In genomic region chr7:70350781-70351551, GRCm38 (mm10) we compare ENCODE assay signal across 9 mouse cellular contexts. TPM values are rescaled to one million over a fixed set of nuclear protein-coding genes. Genes with fewer than 3 reads are reported as not detected.
DNase-seq lines count a peak whose midpoint lies in the region; ATAC-seq and TF ChIP-seq lines count a peak whose summit lies in the region.
"Had no signal": no experiment of that assay in that cellular context is flagged by ENCODE, and none has a peak within 500 bp of the region (broad histone marks: within the 10 kb centered on the region; RNA-seq: fewer than 3 reads in every experiment).

No protein-coding gene starts in this region.

- no peaks in the 10 kb centered on the region for H3K4me1 ChIP-seq in erythroblast, embryonic 14.5 days (ENCODE audit: control insufficient read depth)
- peaks cover 36% of the 10 kb centered on the region for H3K4me1 ChIP-seq in heart, embryonic 12.5 days (replicated peaks)
- peaks cover 51% of the 10 kb centered on the region for H3K4me1 ChIP-seq in kidney, embryonic 16.5 days (ENCODE audit: insufficient read depth, low read length)
- peaks cover 7% of the 10 kb centered on the region; the same call in 1 of the 2 replicates for H3K4me1 ChIP-seq in stomach, postnatal 0 days (replicated peaks; ENCODE audit: control insufficient read depth, insufficient read depth)

- TF ChIP-seq CTCF in stomach, postnatal 0 days (IDR thresholded peaks at IDR 0.05; ENCODE audit: low read depth), result no peak

- peak overlapping the region; percentile 99 for H3K4me2 ChIP-seq in heart, embryonic 12.5 days
- peak overlapping the region; percentile 86 for H3K4me2 ChIP-seq in kidney, embryonic 16.5 days (replicated peaks; ENCODE audit: low read depth, low read length)
- H3K4me2 ChIP-seq in stomach, postnatal 0 days (replicated peaks; ENCODE audit: low read depth), result peak overlapping the region; percentile 88

- H3K4me3 ChIP-seq in erythroblast, embryonic 14.5 days (replicated peaks), result peak overlapping the region; percentile 30
- peak overlapping the region; percentile 89 for H3K4me3 ChIP-seq in heart, embryonic 12.5 days
- H3K4me3 ChIP-seq in kidney, embryonic 16.5 days (ENCODE audit: low read length), result peak overlapping the region; percentile 66
- H3K4me3 ChIP-seq in stomach, postnatal 0 days (ENCODE audit: low read depth, low read length), result peak overlapping the region; percentile 72

- DNase-seq in adrenal gland, postnatal 25 days, result peak; percentile 65
- DNase-seq in lung, postnatal 25 days (ENCODE audit: low spot score), result peak; percentile 58
- DNase-seq in stomach, postnatal 0 days (ENCODE audit: low spot score), result peak; percentile 72
- DNase-seq in right cerebral cortex, postnatal 36 days (ENCODE audit: low spot score in 2 of 2), result no peak

- H3K36me3 ChIP-seq in erythroblast, embryonic 14.5 days (ENCODE audit: control insufficient read depth), result no peaks in the 10 kb centered on the region
- H3K36me3 ChIP-seq in heart, embryonic 12.5 days, result peaks cover 3% of the 10 kb centered on the region
- peaks cover 14% of the 10 kb centered on the region for H3K36me3 ChIP-seq in kidney, embryonic 16.5 days (ENCODE audit: insufficient read depth, low read length)
- no peaks in the 10 kb centered on the region; the same call in 1 of the 2 replicates for H3K36me3 ChIP-seq in stomach, postnatal 0 days (ENCODE audit: control insufficient read depth, insufficient read depth, low read length)

- peaks cover 66% of the 10 kb centered on the region for H3K27me3 ChIP-seq in erythroblast, embryonic 14.5 days (ENCODE audit: control insufficient read depth)
- peaks cover 58% of the 10 kb centered on the region for H3K27me3 ChIP-seq in heart, embryonic 12.5 days (replicated peaks)
- no peaks in the 10 kb centered on the region for H3K27me3 ChIP-seq in kidney, embryonic 16.5 days (ENCODE audit: insufficient read depth, low read length)
- no peaks in the 10 kb centered on the region for H3K27me3 ChIP-seq in stomach, postnatal 0 days (ENCODE audit: control insufficient read depth, insufficient read depth, low read length)

- no peaks in the 10 kb centered on the region for H3K9me3 ChIP-seq in erythroblast, embryonic 14.5 days (ENCODE audit: control insufficient read depth, low read length)
- H3K9me3 ChIP-seq in heart, embryonic 12.5 days (replicated peaks), result no peaks in the 10 kb centered on the region
- no peaks in the 10 kb centered on the region for H3K9me3 ChIP-seq in kidney, embryonic 16.5 days (ENCODE audit: low read length)
- H3K9me3 ChIP-seq in stomach, postnatal 0 days (ENCODE audit: control insufficient read depth, low read length), result no peaks in the 10 kb centered on the region

- no peak for ATAC-seq in erythroblast, adult 5-6 weeks (replicated peaks; ENCODE audit: low FRiP score, poor library complexity, severe bottlenecking)
- peak; percentile 53 for ATAC-seq in heart, embryonic 12.5 days (ENCODE audit: insufficient number of reproducible peaks, low FRiP score)
- ATAC-seq in kidney, embryonic 16.5 days (ENCODE audit: low FRiP score, low TSS enrichment), result peak; percentile 20
- ATAC-seq in stomach, postnatal 0 days (ENCODE audit: low FRiP score, low TSS enrichment), result peak; percentile 66

- WGBS in heart, embryonic 12.5 days, result under 1% methylated on average over 53 of the region's 55 CpGs
- under 1% methylated on average over 36 of the region's 55 CpGs for WGBS in kidney, embryonic 16.5 days
- WGBS in stomach, postnatal 0 days, result 1% methylated on average over 38 of the region's 55 CpGs

- H3K9ac ChIP-seq in heart, embryonic 12.5 days, result peak overlapping the region; percentile 92
- H3K9ac ChIP-seq in kidney, embryonic 16.5 days (replicated peaks; ENCODE audit: low read length), result peak overlapping the region; percentile 81
- H3K9ac ChIP-seq in stomach, postnatal 0 days (ENCODE audit: low read length), result peak overlapping the region; percentile 86

- no peak for TF ChIP-seq EP300 in stomach, postnatal 0 days (optimal IDR thresholded peaks at IDR 0.05)

- H3K27ac ChIP-seq in heart, embryonic 12.5 days (ENCODE audit: poor library complexity, severe bottlenecking), result peak overlapping the region; percentile 91
- peak overlapping the region; percentile 92 for H3K27ac ChIP-seq in kidney, embryonic 16.5 days (ENCODE audit: low read length)
- H3K27ac ChIP-seq in stomach, postnatal 0 days (replicated peaks), result peak overlapping the region; percentile 96

RNA-seq across cellular contexts. Expression of gene Nr2f2, which starts 15.6 kb away (rescaled TPM):
- polyA plus RNA-seq in erythroblast, embryonic 14.5 days (2012), result 0.15 TPM in 1 of 2 replicates, not detected in the other
- not detected in 2 replicates for total RNA-seq in erythroblast, adult 5-6 weeks (2015; ENCODE audit: low replicate concordance)
- total RNA-seq in erythroblast, adult 5-6 weeks (2017; ENCODE audit: low replicate concordance), result not detected in 2 replicates
- total RNA-seq in adrenal gland, postnatal 25 days (2021), result 101 and 117 TPM in 2 replicates
- 26.5 and 27.7 TPM in 2 replicates for polyA plus RNA-seq in heart, embryonic 12.5 days (2016; fragmentation: Nextera tagmentation; extraction: Ambion mirVana)
- 165 and 186 TPM in 2 replicates for polyA plus RNA-seq in kidney, embryonic 16.5 days (2015; fragmentation: Nextera tagmentation; extraction: Ambion mirVana)
- polyA plus RNA-seq in stomach, postnatal 0 days (2015; fragmentation: Nextera tagmentation; extraction: Ambion mirVana), result 52.8 and 53.9 TPM in 2 replicates
- total RNA-seq: MEL had no signal

Comparison
In these comparisons a context has a peak if more than half of its experiments do, and no peak if none do; other contexts are left out.
1. H3K4me3 ChIP-seq: peak in every context shown above with its lines; median percentile 89 in heart, embryonic 12.5 days; 72 in stomach, postnatal 0 days; 66 in kidney, embryonic 16.5 days; 30 in erythroblast, embryonic 14.5 days.
2. DNase-seq: peak in adrenal gland, postnatal 25 days (single experiment), lung, postnatal 25 days (single experiment) and stomach, postnatal 0 days (single experiment); none in right cerebral cortex, postnatal 36 days (0 of 2).
3. RNA of gene Nr2f2, which starts 15.6 kb away (polyA plus RNA-seq): 165 to 186 TPM in kidney, embryonic 16.5 days, 52.8 to 53.9 TPM in stomach, postnatal 0 days and 26.5 to 27.7 TPM in heart, embryonic 12.5 days; 0.15 TPM in erythroblast, embryonic 14.5 days; every median in the first group is over 10 times any median in the second.
4. Peak in every context shown above with its lines, with median percentiles within 50 percentile points of each other: H3K27ac ChIP-seq, H3K4me2 ChIP-seq and H3K9ac ChIP-seq.